Mouse (Mus musculus) 3T3-L1 (cell line): ENCODE results near the gene Pla2g5.
"Not testable (repeated sequence)": the region's sequence is repeated elsewhere in the genome, so short reads cannot be mapped to it uniquely, and the experiment has no call there.

Experiments used
- DNase-seq: peaks from one replicate; pipeline ENCODE4 v3.0.0-alpha.2; 2015; ENCODE audit warnings: low read depth, low spot score

Pla2g5 gene

DNA sequence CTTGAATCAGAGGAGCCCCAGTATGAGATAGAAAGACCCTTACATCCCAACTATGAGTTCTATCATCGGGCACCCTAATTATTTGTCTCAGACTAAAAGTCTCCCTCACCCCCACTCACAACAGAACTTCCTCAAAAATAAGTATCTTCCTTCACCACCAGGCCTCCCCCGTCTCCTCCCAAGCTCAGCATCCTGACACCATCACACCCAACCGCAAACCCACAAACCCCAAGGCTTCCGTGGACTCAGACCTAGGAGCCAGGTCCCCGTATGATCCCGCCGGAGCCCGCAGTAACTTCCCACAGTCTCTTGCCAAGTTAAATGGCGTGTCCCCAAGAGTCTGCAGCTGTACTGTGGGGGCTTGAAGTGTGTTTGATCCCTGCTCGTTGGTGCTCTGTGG is 5.7 kb downstream of the Pla2g5 start:
- no peak for DNase-seq

DNA sequence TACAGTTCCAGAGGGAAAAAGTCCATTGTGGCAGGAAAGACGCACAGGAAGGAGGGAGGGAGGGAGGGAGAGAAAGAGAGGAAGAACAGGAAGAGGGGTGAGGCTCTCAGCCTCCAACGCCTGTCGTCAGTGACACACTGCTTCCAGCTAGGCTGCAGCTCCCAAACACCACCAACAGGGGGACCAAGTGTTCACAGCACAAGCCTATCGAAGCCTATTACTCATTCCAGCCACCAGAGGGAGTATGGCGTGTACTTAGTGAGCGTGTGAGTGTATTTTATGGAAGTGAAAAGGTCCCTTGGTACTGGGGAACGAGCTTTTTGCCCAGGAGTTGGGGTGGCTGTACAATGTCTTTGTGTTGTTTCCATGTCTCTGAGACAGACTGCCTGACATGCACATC is 6.8 kb downstream of the Pla2g5 start:
- peak; percentile 81 for DNase-seq

DNA sequence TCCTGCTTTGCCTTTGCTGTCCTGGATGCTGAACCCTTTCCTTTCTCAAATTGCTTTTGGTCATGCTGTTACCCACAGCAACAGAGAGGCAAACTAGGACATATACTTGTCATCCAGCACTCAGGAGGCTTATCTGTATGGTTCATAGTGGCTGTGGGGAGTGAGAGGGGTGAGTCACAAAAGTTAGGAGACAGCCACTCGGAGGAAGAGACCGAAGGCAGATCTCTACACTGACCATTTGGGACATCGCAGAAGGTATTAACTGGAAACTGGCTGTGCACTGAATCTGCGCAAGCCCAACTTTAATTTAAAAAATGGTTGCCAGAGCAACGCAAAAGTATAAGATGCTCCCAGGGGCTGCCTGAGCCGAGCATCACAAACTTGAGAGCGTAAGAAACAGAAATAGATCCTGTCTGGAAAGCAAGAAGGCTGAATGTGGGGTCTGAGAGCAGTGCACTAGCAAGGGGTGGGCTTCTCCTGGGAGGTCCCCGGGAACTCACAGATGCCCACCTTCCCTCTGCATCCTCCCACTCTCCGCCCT is 8.1 kb downstream of the Pla2g5 start:
- no peak for DNase-seq

DNA sequence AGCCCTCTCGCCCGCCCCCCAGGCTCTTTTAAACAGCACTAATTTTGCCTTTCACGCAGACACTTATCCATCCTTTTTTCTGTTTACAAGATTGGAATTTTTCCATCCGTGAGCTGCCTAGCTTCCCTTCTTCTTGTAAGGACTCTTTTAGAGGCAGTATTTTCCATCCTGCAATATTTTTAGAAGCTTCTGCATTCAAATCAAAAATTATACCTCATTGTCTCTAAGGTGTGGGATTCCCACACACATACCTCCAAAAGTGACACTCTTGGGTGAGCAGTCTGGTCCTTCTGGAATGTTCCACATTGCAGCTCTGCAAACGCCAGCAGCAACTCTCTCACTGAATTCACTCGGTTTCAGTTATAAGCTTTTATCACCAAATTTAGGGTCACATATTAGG is 10.3 kb downstream of the Pla2g5 start:
- no peak for DNase-seq

DNA sequence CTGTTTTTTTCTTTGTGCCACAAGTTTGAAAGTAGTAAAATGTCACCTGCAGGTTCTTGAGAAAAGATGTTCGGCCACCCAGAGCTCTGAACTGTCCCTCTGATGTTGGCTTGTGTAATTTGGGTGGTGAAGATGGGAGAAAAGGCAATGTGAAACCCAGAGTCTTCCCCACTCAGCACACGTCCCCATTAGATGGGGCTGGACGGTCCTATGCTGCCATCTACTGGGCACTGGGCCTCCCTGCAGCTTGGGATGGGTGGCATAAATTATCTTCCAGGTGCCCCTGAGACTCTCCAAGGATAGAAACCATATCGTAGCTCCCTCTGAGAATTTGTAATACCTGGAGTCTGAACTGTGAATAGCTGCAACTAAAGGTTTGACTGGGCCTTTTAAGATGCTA is 11.8 kb downstream of the Pla2g5 start:
- DNase-seq: peak; percentile 75

DNA sequence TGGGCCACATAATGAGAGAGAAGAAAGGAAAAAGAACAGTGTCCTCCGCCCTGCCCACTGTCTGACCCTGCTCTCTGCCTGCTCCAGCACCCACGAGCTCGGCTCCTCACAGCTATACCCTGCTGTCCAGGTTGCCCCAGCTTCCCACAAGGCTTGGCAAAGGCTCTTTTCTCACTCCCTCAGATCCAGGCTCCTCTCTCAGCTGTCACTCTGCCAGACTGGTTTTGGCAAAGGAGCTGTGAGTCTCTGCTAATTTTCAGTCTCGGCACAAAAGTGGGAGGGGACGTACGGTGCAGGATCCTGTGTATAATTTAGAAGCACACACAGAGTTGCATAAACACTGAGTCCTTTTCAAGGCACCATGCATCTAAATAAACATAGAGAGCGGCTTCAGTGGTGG is 21.9 kb downstream of the Pla2g5 start:
- DNase-seq: no peak

DNA sequence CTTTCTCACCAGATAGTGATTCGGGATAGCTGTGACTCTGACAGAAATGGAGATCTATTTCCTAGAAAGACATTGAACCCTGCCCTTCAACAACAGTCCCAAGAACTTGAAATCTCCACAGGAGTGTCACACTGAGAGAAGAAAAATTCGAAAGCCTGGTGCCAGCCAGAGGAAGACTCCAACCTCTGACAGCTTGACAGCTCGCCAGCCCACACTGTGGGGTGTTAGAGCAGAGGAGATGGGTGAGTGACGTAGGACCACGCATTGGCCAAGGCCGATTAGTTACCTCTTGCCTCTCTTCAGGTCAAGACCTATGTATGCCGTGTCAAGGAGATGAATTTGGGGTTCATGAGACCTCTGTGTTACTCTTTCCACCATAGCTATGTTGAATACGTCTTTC is 22.6 kb downstream of the Pla2g5 start:
- no peak for DNase-seq

DNA sequence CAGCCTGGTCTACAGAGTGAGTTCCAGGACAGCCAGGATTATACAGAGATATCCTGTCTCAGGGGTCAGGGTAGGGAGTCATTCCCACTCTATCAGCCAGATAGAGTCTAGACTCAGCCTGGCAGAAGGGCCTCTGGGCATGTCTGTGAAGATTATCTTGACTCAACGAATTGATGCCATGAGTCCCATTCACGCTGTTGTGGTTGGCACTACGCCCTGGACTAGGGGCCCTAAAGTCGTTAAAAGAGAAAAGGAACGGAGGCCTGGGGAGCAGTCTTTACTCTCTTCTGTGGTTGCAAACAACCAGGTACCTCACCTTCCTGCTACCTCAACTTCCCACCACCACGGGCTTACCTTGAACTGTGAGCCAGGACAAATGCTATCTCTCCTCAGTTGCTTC is 23.5 kb downstream of the Pla2g5 start:
- no peak for DNase-seq

DNA sequence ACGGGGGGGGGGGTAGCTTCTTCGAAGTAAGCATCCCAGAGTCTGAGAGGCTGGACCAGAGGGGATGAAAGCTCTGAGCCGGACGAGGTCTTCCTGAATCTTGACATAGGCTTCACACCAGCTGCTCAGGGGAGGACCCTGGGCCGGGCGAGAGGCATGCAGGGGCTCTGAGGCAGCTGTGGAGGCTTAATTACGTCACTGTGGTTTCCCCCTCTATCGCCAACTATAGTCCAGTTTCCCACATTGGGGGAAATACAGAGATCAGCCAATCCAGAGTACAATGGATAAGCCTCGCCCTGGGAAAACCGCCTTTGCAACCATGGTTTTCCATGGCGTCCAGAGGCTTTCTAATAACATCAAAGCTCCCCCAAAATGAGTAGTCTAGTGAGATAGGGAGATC is 36.1 kb downstream of the Pla2g5 start:
- DNase-seq: no peak

DNA sequence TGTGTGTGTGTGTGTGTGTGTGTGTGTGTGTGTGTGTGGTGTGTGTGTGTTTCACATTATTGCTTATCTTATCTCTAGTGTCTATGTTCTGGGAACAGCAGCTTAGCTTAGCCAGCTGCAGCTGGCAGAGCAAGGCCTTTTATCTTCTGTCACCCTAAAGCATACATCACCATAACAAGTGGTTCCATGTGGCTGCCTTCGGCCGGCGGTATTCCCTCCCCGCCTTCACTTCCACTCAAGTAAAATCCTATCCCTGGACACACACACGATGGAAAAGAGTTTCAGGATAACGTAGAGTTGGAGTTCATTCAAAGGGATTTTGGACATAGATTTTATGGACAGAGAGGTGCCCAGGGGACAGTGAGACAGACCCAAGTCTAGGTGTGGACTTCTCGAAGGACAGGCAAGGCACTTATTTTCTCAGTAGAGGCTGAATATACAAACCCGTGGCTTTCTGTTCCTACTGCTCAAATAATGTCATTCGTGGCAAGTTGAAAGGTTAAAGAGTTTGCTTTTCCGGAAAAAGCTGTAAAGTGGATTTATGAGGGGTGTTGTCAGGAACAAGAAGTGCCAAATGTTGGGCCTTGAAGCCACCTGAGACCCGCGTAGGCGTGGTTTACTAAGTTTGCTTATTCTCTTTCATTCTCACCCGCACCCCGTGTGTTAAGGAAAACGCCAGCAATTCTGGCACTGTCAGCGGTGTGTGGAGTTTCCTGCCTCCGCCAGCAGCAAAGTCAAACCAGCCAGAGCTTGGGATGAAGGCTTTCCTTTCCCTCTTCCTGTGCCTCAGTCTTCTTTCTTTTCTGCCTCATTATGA is 37.3 kb downstream of the Pla2g5 start:
- no peak for DNase-seq

DNA sequence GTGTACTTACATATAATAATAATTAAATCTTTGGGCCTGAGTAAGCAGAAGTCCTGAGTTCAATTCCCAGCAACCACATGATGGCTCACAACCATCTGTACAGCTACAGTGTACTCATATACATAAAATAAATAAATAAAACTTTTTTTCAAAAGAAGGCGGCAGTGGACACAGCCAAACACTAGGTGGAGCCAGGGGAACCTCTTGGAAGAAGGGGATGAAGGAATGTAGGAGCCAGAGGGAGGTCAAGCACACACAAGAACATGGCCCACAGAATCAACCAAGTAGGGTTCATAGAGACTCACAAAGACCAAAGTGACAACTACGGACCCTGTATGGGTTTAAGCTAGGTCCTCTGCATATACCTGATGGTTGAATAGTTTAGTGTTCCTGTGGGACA is 38.6 kb downstream of the Pla2g5 start:
- peak; percentile 15 for DNase-seq

DNA sequence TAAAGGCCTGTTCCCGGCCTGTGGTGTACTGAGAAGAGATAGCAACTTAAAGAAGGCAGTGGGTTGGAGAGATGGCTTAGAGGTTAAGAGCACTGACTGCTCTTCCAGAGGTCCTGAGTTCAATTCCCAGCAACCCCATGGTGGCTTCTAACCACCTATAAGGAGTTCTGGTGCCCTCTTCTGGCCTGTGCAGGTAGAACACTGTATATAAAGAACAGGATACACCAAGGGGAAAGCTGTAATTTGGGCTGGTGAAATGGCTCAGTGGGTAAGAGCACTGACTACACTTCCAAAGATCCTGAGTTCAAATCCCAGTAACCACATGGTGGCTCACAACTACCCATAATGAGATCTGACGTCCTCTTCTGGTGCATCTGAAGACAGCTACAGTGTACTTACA is 39.1 kb downstream of the Pla2g5 start:
- DNase-seq: not testable (repeated sequence)

DNA sequence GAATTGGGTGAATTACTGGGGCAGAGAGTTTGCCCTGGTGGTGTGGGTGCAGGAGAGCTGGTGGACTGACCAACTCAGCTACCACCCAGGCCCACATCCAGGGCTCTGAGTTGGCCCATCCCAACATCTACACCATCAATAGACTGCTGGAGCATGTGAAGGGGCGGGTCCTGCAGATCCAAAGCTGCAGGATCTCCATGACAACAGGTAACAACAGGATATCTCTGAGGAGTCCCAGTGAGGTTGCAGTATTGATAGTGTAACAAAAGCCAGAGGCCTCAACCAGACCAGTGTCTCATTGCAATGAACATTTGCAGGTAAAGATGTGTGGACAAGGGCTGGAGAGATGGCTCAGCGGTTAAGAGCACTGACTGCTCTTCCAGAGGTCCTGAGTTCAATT is 42.2 kb downstream of the Pla2g5 start:
- DNase-seq: no peak

DNA sequence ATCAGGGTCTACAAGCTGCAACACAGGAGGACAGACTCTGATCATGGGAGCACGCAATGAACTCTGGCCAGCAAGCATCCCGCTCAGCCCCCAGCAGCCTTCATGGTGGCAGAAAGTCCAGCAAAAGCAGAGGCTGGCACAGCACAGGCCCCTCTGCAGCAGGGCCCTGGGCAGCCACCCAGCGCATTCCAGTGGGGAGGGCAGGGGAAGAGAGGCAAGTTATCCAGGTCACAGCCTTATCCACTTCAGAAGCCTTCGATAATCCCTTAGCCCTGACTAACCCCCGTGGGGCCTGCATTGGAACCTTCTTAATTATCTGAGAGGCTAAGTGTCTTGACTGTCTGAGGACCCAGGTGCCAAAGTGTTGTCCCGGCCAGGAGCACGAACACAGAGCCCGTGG is 44.2 kb downstream of the Pla2g5 start:
- DNase-seq: no peak

DNA sequence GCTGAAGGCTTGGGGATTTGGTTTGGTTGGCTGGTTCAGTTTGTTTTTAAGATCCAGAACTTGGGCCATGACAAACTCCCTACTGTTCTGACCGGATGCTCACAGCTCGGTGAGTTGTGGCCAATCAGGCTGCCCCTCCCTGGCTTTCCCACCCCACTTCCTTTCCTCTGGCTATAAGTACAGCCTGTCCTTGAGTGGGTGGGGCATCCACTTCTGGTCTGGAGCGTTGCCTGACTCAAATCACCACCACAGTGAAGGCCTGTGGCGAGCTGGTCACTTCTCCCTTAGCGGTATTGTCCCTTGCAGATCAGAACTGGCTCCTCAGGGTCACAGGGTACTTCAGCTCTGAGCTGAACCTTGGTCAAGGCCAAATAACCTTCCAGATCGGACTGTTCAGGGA is 45.5 kb downstream of the Pla2g5 start:
- no peak for DNase-seq

DNA sequence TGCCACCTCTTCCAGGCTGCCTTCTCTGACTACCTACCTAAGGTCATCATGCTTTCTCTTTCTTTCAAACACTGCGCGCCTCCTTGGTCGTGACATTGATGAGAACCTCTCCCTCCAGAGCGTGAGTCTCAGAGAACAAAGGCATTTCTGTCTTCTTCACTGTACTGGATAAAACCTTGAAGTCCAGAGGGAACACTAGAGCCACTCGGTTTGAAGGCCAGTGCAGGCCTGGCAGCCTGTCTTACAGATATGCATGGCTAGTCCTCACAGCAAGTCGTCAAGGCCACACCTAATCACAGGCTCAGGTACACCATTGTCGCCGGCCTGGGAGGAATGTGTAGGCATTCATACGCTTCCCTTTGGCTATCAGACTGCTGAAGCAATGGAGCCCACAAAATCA is 47.1 kb downstream of the Pla2g5 start:
- DNase-seq: no peak

DNA sequence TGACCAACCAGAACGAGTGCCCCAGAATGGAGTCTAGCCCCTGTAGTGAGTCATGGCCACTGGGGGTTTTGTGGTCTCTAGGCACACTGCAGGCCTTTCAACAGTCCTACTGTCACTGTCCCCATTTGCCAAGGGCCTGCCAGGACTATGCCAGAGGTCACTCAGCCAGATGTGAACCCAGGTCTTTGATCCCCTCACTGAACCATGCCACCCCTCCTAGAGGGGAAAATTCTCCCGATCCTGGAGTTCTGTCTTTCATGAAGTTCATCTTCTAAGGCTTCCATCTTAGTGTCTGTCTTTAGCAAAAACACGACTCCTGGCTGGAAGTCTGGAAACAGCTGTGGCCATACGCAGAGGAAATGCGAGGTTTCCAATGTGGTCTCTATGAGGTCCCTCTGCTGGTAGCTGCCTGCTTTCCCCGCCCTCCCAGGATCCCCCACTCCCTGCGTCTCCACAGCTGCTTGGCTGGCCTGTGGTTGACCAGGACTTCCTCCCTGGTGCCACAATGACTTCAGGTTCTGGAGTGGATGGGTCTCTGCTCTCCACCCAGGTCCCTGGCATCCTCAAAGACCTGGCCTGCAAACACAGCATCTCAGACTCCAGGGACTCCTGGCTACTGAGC is 56.3 kb downstream of the Pla2g5 start:
- DNase-seq: no peak

DNA sequence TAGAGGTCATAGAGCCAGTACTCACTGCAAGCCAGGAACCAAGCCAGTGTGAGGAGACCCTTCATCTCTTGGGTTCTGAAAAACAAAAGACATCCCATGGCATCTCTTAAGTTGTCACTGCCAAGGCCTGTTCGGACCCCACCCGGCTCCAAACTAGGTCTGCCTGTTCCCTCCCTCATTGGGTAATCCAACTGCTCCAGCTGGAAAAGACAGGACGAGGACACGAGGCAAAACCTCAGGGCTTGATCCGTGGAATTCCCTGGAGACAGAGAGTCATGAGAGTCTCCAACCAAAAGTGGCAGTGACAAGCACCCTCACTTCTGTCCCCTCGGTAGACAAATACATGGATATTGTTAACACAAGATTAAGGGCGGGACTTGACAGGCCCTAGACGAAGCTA is 57.1 kb downstream of the Pla2g5 start:
- no peak for DNase-seq

DNA sequence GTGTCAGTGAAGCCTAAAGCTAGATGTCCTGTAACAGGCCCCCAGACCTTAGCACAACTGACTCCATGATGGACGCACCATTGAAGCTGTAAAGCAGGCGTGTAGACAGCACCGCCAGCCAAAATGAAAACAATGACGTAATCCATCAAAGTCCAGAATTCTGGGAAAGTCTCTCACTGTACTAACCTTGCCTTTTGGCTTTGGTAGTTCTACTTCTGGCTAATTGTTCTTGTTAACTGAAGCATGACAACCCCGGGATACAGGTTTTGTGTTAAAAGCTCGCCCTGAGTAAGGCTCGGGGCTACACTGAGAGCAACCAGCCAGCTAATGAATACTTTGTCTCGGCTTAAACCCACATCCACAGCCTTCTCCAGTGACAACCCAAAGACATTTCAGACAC is 58.0 kb downstream of the Pla2g5 start:
- DNase-seq: no peak

DNA sequence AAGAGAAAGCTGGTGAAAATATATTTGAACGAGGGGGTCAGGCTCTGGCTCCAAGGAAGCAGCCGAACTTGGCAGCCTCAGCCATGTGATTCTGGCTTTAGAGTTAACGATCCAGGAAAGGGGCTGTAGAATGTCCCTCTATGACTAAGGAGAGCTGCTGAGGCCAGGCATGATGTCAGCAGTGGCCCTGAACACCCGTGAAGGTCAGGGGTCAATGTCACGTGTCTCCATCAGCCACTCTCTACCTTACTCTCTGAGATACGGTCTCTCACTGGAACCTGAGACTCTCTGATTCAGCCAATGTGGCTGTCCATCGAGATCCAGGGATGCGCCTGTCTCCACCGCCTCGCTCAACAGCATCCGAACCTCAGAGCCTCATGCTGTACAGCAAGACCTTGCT is 60.4 kb downstream of the Pla2g5 start:
- no peak for DNase-seq

DNA sequence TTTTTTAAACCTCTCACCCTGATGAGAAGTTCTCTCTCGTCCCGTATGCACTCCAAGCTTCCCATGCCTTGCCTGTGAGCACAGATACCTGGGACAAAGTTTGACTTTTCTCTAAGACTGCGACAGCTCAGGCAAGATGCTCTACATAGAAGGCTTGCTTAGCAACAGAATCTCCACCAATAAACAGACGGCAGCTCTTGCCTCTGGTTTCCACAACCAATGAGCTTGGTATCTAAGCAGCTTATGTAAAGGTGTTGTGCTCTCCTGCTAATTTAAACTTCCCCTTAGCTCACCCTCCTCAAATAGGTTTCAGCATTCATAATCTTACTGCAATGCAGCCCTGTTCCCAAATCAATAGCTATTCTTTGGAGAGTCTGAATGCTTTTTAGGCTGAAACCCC is 61.7 kb downstream of the Pla2g5 start:
- DNase-seq: no peak

DNA sequence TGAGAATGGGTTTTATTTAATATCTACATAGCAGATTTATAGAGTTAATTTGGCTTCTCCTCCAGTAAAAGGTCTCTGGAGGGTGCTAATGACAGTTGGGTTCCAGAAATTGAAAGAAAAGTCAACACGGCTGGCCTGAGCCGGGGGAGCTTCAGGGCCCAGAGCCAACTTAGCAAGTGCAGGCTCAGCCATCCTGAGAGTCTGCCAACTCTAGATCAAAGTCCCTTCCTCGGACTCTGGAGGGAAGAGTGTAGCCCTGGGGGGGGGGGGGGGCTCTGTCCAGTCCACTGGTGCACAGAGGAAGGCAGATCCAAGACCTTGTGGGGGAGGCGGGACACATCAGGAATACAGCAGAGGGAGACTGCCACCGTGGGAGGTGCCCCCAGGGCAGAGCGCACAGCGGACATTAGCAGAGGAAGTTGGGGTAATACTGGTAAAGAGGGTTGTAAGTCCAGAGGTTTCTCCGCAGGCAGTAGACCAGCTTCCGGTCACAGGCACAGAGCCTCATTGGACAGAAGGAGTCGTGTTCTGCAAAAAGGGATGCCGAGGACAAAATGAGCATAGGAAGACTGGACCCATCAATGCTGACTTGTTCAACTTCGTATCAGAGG is 63.0 kb downstream of the Pla2g5 start:
- no peak for DNase-seq

DNA sequence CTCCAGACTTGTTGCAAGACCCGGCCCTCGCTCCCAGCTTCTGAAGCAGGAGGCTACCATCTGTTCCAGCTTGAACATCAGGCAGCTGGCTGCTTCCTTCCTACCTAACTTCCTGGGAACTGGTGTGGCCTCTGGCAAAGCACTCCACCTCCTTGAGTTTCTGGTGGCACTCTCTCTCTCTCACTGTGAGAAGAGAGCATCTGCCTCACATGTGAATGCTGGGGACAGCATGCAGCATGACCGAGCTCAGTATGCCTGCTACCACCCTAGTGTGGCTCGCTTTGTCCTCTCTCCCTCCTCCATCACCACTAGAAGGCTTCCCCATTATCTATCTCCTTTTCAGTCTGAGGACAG is 66.1 kb downstream of the Pla2g5 start:
- peak; percentile 16 for DNase-seq
